Mouse (Mus musculus) mesoderm, embryonic 11.5 days (tissue): Measurements from ENCODE around the gene Ugt1a1.

Experiments used
- DNase-seq: peaks from one replicate; pipeline ENCODE4 v3.0.0-alpha.2; 2012; ENCODE audit warnings: low read depth, low spot score

Gene Ugt1a1

GRCm38 (mm10) chr1:88234646-88235045 lies 22.9 kb downstream of the Ugt1a1 start:
- no peak for DNase-seq

GRCm38 (mm10) chr1:88235046-88235893 lies 23.5 kb downstream of the Ugt1a1 start:
- no peak for DNase-seq

DNA sequence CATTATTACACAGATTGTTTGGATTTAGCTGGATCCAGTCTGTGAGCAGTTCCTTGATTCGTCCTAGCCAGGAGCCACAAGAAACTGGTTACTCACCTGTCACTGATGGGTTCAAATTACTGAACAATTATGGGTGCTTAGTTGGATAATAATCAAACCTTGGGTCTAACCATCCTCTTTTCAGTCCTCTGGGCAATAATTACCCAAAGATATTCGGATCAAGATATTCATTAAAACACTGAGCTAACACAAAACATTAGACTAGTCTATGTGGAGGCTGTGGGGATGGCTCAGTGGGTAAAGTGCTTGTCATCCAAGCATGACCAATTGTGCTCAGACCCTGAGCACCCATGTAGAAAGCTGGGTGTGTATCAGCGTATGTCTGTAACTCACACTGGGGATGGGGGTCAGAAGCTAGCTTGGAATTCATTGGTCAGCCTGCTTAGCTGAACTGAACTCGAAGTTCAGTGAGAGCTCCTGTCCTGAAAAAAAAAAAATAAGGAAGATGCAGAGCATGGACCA lies 24.2 kb downstream of the Ugt1a1 start:
- DNase-seq, result no peak

DNA sequence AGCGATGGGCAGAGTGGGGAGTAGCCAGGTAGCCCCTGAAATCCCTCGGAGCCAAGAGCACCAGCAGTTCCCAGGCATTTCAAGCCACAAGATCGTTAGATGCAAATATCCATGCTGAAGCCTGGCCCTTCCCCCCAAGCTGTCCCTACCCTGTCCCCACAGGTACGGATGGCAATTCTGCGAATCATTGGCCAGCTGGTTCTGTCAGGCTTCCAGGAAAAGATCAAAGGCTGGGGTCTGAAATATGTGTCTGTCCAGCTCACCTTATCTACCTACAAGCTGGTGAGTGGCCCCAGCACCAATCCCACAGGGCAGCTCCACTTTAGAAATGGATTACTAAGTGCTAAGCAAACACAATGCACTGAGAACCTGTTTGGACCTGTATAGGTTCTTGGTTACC lies 25.6 kb downstream of the Ugt1a1 start:
- no peak for DNase-seq

- no peak for DNase-seq
Measured at GRCm38 (mm10) chr1:88238771-88239170, 27.0 kb downstream of the Ugt1a1 start.

- DNase-seq, result no peak
Measured at GRCm38 (mm10) chr1:88240072-88240471, 28.3 kb downstream of the Ugt1a1 start.

- DNase-seq, result no peak
Measured at GRCm38 (mm10) chr1:88240579-88240978, 28.8 kb downstream of the Ugt1a1 start.

DNA sequence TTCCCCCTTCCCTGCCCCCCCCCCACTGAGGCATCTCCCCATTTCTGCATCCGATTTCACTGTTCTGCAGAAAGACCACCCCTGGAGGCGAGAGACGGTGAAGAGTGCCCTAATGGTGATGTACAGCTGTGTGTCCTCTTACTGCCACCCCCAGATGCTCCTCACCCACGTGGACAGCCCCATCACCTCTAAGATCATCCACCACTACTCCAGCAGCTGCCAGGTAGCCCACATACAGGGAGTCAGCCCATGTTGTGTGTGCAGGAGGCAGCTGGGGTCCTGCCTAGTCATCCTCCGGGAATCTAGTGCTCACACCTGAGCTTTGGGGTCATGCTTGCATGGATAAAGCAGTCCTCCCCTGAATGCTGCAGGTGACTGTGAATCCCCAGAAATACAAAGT lies 32.1 kb downstream of the Ugt1a1 start:
- DNase-seq, result no peak

DNA sequence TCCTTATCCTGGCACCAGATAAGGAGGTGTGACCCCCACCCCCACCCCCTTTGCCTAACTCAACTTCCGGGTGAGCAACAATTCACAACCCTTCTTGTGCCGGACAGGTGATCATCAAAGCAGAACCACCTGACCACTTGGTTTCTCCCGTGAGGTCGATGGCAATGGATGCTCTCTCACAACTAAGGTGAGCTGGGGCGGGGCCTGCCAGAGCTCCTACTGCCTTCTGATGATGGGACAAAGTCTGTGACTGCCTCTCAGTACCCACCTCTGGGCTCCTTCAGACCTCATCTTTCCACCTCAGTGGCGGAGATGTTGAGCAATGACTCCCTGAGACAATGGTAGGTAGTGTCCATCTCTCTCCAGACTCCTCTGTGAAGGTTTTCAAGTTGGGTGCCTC lies 34.1 kb downstream of the Ugt1a1 start:
- no peak for DNase-seq

- DNase-seq, result no peak
Measured at GRCm38 (mm10) chr1:88246386-88246785, 34.6 kb downstream of the Ugt1a1 start.

DNA sequence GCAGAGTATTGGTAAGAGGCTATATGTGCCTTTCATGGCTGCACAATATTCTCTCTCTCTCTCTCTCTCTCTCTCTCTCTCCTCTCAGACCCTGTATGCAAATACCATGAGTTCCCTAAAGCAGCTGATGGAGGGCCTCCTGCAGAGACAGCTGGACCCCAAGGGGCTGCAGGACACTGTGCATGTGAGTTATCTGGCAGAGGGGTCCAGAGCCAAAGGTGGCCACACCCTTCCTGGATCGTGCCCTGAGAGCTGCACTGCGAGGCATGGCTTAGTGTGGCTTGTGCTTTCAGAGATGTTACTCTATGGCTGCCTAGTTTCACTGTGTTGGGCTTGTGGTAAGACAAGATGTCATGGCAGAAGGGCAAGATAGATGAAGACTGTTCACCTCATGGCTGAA lies 35.9 kb downstream of the Ugt1a1 start:
- no peak for DNase-seq

- DNase-seq, result no peak
Measured at GRCm38 (mm10) chr1:88248658-88249057, 36.9 kb downstream of the Ugt1a1 start.

DNA sequence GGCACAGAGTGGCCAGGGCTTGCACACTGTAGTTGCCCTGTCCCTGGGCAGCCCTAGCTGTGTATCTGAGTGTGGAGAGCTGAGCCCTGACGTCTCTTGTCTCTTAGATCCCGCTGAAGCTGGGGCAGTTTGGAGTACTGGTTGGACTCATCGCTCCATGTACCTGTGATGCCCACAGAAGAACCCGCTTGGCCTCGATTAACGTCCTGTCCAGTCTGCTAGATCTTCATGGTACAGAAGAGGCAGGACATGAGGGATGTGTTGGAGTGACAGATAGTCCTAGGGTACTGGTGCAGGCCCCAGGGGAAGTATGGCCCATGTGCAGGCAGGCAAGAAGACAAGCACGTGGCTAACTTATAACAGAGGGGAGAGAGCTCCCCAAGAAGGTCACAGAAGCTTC lies 37.8 kb downstream of the Ugt1a1 start:
- DNase-seq, result no peak

DNA sequence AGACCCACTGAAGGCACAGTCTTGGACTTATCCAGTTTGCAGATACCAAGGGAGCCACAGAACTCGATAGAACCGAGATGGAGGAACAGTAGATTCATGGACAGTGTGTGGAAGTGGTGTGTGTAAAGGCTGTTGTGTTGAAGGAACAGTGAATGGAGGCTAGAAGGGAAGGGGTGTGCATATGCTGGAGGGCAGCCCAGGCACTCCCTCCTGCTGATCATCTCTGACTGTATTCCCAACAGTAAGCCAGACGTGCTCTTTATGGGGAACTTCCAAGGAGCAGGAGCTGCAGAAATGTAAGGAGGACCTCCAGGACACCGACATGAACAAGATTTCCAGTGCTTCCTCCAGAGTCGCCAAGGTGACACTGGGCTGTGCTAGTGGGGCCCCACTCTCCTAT lies 38.3 kb downstream of the Ugt1a1 start:
- DNase-seq, result no peak

- no peak for DNase-seq
Measured at GRCm38 (mm10) chr1:88253106-88253505, 41.3 kb downstream of the Ugt1a1 start.

GRCm38 (mm10) chr1:88253540-88253939 lies 41.8 kb downstream of the Ugt1a1 start:
- DNase-seq, result no peak

GRCm38 (mm10) chr1:88254793-88255465 lies 43.2 kb downstream of the Ugt1a1 start:
- no peak for DNase-seq

GRCm38 (mm10) chr1:88255466-88255857 lies 43.7 kb downstream of the Ugt1a1 start:
- no peak for DNase-seq

DNA sequence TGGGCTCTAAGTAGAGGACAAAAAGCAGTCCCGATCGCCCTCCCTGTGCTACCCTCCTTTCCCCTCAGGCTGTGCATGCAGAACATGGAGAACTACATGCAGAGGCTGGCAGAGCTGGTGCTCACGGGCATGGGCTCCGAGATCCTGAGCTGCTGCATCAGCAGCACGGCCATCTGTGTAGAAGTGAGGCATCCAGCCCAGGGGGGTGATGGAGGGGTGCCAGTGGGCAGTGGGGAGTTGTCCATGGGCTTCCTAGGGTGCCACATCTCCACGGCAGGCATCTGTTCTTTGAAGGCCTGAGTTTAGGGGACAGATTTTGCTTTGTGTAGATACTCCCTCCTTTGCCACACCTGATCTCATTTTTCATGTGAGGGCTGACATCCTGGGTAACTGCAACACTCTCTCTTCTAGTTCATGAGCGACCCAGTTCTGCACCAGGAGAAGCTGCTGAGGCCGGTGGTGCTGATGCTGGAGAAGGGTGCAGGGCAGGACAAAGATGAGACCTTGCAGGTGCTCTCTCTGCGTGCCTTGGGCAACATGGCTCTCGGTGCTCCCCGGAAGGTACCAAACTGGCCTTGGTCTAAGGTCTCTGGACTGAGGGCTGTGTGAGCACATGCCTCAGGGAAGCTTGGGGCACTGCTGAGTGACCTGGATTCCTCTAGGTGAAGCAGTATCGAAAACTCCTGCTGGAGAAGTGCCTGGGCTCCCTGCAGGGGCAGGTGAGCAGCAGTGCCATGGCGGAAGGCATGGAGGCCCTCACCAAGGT lies 44.4 kb downstream of the Ugt1a1 start:
- no peak for DNase-seq

GRCm38 (mm10) chr1:88256886-88257663 lies 45.3 kb downstream of the Ugt1a1 start:
- DNase-seq, result no peak

DNA sequence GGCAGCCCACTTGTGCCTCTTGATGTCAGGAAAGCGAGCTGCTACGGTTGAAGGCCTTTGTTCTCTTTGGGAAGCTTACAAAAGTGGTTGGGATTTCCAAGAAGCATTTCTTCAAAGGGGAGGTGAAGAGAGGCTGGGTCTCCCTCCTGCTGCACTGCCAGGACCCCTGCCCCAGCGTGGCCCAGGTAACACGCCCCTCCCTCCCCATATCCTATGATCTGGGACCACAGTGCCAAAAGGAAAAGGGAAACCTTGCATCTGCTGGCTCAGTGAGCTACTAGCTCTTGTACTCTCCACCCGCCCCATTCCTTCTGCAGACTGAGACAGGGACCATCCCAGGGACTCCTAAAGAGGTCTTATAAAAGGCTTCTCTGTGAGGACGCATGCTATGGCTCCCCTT lies 45.9 kb downstream of the Ugt1a1 start:
- no peak for DNase-seq
